Mouse (Mus musculus) midbrain, embryonic 11.5 days (tissue): ENCODE data around the gene Kcnc4. TPM values are rescaled to one million over a fixed set of nuclear protein-coding genes. Genes with fewer than 3 reads are reported as not detected.
A peak's percentile ranks its signal among the peaks of the same experiment; 100 is the strongest.

ENCODE experiments used
- ATAC-seq: fragments of 200-750 bp; cut with Nextera tagmentation; 2 replicates; pipeline ENCODE4 v1.8.0; 2017; ENCODE audit warnings: moderate TSS enrichment, moderate library complexity; ENCODE audit not compliant: low FRiP score
- DNase-seq: peaks from one replicate; pipeline ENCODE4 v3.0.0; 2015; ENCODE audit warnings: low spot score; ENCODE audit errors: missing footprints
- H3K27ac ChIP-seq: fragments of 300-500 bp; sonication (generic); 2 replicates; pipeline ENCODE4 v1.5.1; 2014; ENCODE audit warnings: low read depth, low read length
- H3K27me3 ChIP-seq: fragments of 300-500 bp; sonication (generic); 2 replicates; pipeline ENCODE4 v1.6.1; 2014; ENCODE audit warnings: mild to moderate bottlenecking, low read length, moderate library complexity, mixed read lengths; ENCODE audit not compliant: control insufficient read depth, insufficient read depth
- H3K36me3 ChIP-seq: fragments of 300-500 bp; sonication (generic); 2 replicates; pipeline ENCODE4 v1.6.1; 2014; ENCODE audit warnings: mild to moderate bottlenecking, low read length, moderate library complexity, mixed read lengths; ENCODE audit not compliant: control insufficient read depth, insufficient read depth
- H3K4me1 ChIP-seq: fragments of 300-500 bp; sonication (generic); 2 replicates; pipeline ENCODE4 v1.6.1; 2014; ENCODE audit warnings: low read length; ENCODE audit not compliant: control insufficient read depth, insufficient read depth
- H3K4me2 ChIP-seq: fragments of 300-500 bp; sonication (generic); 2 replicates; pipeline ENCODE4 v1.6.1; 2014; ENCODE audit warnings: mild to moderate bottlenecking, moderate library complexity
- H3K4me3 ChIP-seq: fragments of 300-500 bp; sonication (generic); 2 replicates; pipeline ENCODE4 v1.5.1; 2014; ENCODE audit warnings: low read depth, low read length
- H3K9ac ChIP-seq: fragments of 300-500 bp; sonication (generic); 2 replicates; pipeline ENCODE4 v1.6.1; 2014; ENCODE audit warnings: low read length
- H3K9me3 ChIP-seq: fragments of 300-500 bp; sonication (generic); 2 replicates; pipeline ENCODE4 v1.6.1; 2016; ENCODE audit warnings: low read length; ENCODE audit not compliant: control insufficient read depth
- WGBS: fragments of 180-500 bp; shearing (Covaris S2); extraction: QIAGEN DNeasy Blood & Tissue Kit; methylation state at CpG from one replicate; pipeline ENCODE4 v1.1.7; 2014; 5-methylcytosine and 5-hydroxymethylcytosine counted together
- polyA plus RNA-seq: library from polyadenylated mRNA; unstranded; fragments of >200 nt; fragmentation: Nextera tagmentation; extraction: Ambion mirVana; gene quantifications from 2 replicates; pipeline ENCODE4 v1.2.1, GENCODE M21; 2014

Kcnc4 gene
- polyA plus RNA-seq, 1 experiment from 2014 or later, result 0.03 TPM

DNA sequence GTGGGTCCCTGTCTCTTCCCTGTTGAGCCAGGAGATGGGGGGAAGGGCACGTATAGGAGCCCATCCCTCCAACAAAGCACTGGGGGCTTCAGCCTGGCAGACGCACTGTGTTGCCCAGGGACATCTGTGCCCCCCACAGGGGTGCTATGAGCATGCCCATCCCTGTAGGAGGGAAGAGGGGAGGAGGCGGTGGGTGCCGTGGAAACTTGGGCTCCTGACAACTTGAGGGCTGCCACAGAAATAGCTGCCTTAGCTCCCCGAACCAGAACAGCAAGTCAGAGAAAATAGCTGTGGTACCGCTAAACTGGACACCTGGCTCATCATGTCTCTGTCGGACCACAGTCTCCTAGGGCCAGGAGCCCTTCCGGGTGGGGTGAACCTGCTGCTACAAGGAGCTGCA lies 18.0 kb downstream of the Kcnc4 start:
- no peak overlapping the region for H3K27ac ChIP-seq

DNA sequence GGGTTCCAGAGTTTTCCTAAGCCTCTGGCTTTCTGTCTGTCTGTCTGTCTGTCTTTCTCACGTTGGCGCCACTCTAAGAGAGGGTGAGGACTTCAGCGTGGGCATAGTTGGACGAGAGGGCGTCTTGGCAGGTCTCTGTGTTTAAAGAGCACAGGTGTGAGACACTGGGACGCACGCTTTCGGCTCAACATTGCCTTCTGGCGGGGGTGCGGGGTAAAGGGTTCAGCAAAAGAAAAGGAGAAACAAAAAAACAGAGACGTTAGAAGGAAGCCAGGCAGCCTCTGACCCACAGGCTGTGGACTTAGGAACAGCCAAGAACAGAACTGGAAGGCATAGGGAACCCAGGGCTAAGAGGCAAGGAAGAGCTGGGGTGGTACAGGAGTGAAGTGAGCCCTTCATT lies 20.1 kb downstream of the Kcnc4 start:
- Histone ChIP-seq H3K9me3 (no peaks in the 10 kb centered on the region), H3K4me2 (no peak overlapping the region), H3K4me1 (no peaks in the 10 kb centered on the region), H3K4me3 (no peak overlapping the region), H3K27ac (no peak overlapping the region), H3K9ac (no peak overlapping the region), H3K36me3 (no peaks in the 10 kb centered on the region), H3K27me3 (no peaks in the 10 kb centered on the region)
- no peak for ATAC-seq
- 85% methylated on average over 11 of the region's 11 CpGs for WGBS
- peak; percentile 68 for DNase-seq

More for the DNA sequence above, 18.0 kb downstream of the Kcnc4 start:
- no peaks in the 10 kb centered on the region for H3K27me3 ChIP-seq
- DNase-seq, result peak; percentile 1
- H3K4me2 ChIP-seq, result no peak overlapping the region
- H3K36me3 ChIP-seq, result no peaks in the 10 kb centered on the region
- no peak for ATAC-seq
- H3K4me1 ChIP-seq, result no peaks in the 10 kb centered on the region
- no peak overlapping the region for H3K4me3 ChIP-seq
- WGBS, result 79% methylated on average over 8 of the region's 8 CpGs
- H3K9ac ChIP-seq, result no peak overlapping the region
- no peaks in the 10 kb centered on the region for H3K9me3 ChIP-seq

DNA sequence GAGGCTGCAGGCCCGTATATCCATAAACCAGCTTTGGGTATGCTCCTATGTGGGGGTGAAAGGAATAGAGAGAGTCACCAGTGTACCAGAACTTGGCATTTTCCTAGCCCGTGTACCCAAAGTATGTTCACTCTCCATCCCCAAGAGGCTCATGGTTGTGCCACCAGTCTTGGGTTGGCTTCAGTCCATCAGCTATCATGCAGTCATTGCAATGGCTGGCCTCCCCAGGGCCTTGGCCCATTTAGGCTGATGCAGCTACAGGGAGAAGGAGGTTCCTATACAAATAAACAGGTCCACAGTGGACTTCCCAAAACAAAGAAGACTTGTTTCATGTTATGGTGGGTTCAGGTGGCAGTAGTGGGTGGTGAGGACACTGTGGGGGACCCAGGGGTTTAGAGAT lies 21.7 kb downstream of the Kcnc4 start:
- Histone ChIP-seq H3K36me3 (no peaks in the 10 kb centered on the region), H3K9me3 (no peaks in the 10 kb centered on the region), H3K4me3 (no peak overlapping the region), H3K9ac (no peak overlapping the region), H3K27me3 (no peaks in the 10 kb centered on the region), H3K4me1 (no peaks in the 10 kb centered on the region), H3K27ac (no peak overlapping the region), H3K4me2 (no peak overlapping the region)
- WGBS, result 87% methylated on average over 2 of the region's 2 CpGs
- ATAC-seq (no peak), DNase-seq (peak; percentile 41)

- H3K4me3 ChIP-seq, result no peak overlapping the region
- 76% methylated on average over 6 of the region's 6 CpGs for WGBS
- H3K27ac ChIP-seq, result no peak overlapping the region
- H3K9me3 ChIP-seq, result no peaks in the 10 kb centered on the region
- H3K27me3 ChIP-seq, result no peaks in the 10 kb centered on the region
- ATAC-seq, result no peak
- no peaks in the 10 kb centered on the region for H3K36me3 ChIP-seq
- no peak overlapping the region for H3K4me2 ChIP-seq
- peak; percentile 31 for DNase-seq
- H3K9ac ChIP-seq, result no peak overlapping the region
- no peaks in the 10 kb centered on the region for H3K4me1 ChIP-seq
Observed at GRCm38 (mm10) chr3:107436434-107436833, 22.9 kb downstream of the Kcnc4 start.

DNA sequence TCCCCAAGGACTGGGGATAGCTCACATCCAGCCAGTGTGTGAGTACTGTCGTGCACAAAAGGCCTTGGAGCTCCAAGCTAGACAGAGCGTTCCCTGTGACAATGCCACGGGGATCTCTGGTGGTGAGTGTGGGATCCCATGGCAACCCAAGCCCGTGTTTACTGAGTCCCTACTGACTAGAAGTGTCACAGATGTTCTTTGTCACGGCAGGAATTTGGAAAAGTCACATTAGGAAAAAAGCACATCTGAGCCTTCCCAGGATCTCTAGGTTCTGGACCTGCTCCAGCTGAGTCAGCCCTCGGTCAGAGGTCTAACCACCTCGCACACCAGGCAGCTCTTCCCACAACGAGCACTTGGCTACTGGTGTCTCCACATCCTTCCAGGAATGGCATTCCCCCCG lies 25.7 kb downstream of the Kcnc4 start:
- Histone ChIP-seq H3K4me2 (no peak overlapping the region), H3K9ac (no peak overlapping the region), H3K4me3 (no peak overlapping the region), H3K9me3 (no peaks in the 10 kb centered on the region), H3K27ac (no peak overlapping the region), H3K27me3 (no peaks in the 10 kb centered on the region), H3K4me1 (no peaks in the 10 kb centered on the region), H3K36me3 (no peaks in the 10 kb centered on the region)
- 56% methylated on average over 9 of the region's 9 CpGs for WGBS
- no peak for ATAC-seq
- DNase-seq, result no peak

DNA sequence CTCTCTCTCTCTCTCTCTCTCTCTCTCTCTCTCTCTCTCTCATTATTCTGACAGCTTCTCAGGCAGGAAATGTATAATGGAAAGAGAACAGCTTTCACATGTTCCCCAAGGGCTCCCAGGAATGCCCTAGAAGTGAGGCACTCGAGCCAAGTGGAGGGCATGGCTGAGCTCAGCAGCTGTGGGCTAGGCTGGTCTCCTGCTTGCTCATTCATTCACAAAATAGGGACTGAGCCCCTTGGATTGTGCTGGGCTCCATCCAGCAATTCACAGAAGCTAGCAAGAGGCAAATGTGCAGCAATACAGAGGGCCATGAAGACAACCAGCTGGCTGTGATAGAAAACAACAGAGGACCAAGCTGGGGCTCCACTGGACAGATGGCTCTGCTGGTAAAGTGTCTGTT lies 28.1 kb downstream of the Kcnc4 start:
- Histone ChIP-seq H3K4me1 (no peaks in the 10 kb centered on the region), H3K9ac (no peak overlapping the region), H3K36me3 (no peaks in the 10 kb centered on the region), H3K27me3 (no peaks in the 10 kb centered on the region), H3K4me3 (no peak overlapping the region), H3K27ac (no peak overlapping the region), H3K4me2 (no peak overlapping the region), H3K9me3 (no peaks in the 10 kb centered on the region)
- 19% methylated on average over 1 of the region's 1 CpGs for WGBS
- ATAC-seq, result no peak
- DNase-seq, result no peak

DNA sequence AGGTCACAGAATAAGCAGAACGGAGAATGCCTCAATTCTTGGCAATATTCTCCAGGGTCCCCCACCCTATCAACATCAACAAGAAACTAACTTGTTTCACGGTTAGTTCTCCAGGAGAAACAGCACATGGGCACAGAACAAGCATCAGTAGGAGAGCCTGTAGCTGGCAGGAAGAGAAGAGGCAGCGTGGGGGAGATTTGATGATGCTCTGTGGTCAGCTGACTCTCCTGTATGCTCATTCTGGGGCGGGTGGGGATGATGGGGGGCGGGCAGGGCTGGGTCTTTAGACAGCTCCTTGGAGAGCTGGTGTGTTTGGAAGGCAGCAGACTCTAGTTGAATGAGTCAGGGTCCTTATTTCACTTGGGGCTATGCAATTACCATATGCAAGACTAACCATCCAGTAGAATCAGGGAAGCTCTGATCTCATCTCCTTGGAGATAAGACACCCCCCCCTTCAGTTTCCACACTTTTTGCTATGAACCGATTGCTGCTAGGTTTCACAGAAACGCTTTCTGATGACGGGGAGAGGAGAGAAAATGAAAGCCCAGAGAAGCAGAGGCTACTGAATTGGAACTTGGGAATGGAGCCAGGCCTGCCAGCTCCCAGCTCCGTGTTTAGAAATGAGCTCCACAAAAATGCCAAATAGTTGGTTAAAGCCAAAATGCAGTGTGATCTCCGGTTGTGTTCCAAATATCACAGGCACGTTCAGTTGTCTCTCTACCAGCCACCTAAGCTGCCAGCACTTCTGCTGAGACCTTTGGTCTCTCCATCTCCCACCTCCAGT lies 34.9 kb downstream of the Kcnc4 start:
- no peak overlapping the region for H3K9ac ChIP-seq
- H3K9me3 ChIP-seq, result no peaks in the 10 kb centered on the region
- WGBS, result 80% methylated on average over 11 of the region's 11 CpGs
- ATAC-seq, result no peak
- H3K36me3 ChIP-seq, result no peaks in the 10 kb centered on the region
- no peaks in the 10 kb centered on the region for H3K4me1 ChIP-seq
- no peak overlapping the region for H3K27ac ChIP-seq
- H3K4me3 ChIP-seq, result no peak overlapping the region
- H3K27me3 ChIP-seq, result no peaks in the 10 kb centered on the region
- peak; percentile 26 for DNase-seq
- H3K4me2 ChIP-seq, result no peak overlapping the region

GRCm38 (mm10) chr3:107420156-107420555 lies 39.2 kb downstream of the Kcnc4 start:
- H3K9ac ChIP-seq, result no peak overlapping the region
- no peaks in the 10 kb centered on the region for H3K27me3 ChIP-seq
- ATAC-seq (no peak), DNase-seq (peak; percentile 78)
- no peak overlapping the region for H3K27ac ChIP-seq
- H3K4me2 ChIP-seq, result no peak overlapping the region
- no peaks in the 10 kb centered on the region for H3K4me1 ChIP-seq
- no peak overlapping the region for H3K4me3 ChIP-seq
- H3K9me3 ChIP-seq, result no peaks in the 10 kb centered on the region
- 62% methylated on average over 2 of the region's 2 CpGs for WGBS
- no peaks in the 10 kb centered on the region for H3K36me3 ChIP-seq

DNA sequence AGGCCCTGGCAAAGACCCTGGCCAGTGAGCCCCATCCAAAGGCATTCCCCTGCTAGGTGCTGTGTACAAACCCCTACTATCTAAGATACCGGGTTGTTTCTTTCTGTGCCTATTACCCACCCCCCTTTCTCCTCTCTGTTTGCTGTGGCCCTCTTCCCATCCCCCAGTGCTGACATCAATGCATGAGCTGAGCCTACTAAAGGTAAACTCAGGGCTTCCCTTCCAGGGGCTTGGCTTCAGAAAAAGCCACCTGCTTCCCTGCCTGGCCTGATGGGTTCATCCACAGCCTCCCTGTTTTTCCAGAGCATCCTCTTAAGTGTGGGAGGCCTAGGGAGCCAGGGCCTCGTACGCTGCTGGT lies 42.1 kb downstream of the Kcnc4 start:
- Histone ChIP-seq H3K9ac (no peak overlapping the region), H3K9me3 (no peaks in the 10 kb centered on the region), H3K27me3 (no peaks in the 10 kb centered on the region), H3K27ac (no peak overlapping the region), H3K36me3 (no peaks in the 10 kb centered on the region), H3K4me2 (no peak overlapping the region), H3K4me1 (no peaks in the 10 kb centered on the region), H3K4me3 (no peak overlapping the region)
- WGBS, result 76% methylated on average over 3 of the region's 3 CpGs
- DNase-seq (no peak), ATAC-seq (no peak)
